Mouse (Mus musculus): ENCODE measurements at regions not wholly inside any gene's neighbourhood (a gene's known extent, or its start where the extent isn't known, plus 50 kb on each side); places are given as distances from the start of the nearest gene placed in this dataset.

DNA sequence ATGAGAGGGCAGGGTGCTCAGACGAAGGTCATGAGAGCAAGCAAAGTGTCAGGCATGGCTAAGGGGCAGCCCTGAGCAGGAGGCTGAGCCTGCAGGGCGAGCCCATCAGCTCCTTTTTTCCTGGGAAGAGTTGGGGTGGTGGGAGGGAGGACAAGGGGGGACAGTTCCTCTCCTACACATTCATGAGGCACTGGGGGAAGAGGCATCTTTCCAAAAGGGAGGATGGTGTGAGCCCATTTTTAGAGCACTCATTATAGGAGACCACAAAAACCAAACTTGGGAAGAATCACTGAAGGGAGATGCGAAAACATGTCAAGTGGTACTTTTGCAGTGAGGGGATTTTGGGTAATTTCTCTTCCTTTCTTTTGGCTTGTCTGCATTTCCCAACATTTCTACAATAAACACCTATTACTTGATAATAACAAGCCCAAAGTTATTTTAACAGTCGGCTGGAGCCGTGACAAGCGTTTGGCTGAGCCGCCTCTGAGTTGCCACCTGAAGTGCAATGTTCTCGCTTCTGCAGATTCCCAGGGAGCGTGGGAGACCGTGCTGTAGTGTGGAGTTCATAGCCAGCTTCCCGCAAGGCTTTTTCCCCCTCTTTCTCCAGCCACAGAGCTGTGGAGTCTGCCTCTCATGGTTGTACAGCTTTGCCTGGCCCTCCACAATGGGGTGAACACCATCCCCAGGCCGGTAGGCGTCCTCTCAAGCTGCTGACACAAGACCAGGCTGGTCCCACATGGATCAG is 136.9 kb upstream of the Kcnab2 start:
- TF ChIP-seq CTCF (IDR thresholded peaks at IDR 0.05; ENCODE audit: low read depth) (no peak), EP300 (IDR thresholded peaks at IDR 0.05; ENCODE audit: low read depth) (no peak)

Data from heart, postnatal 0 days (tissue).